Mouse (Mus musculus): ENCODE data around the gene Syt12. TPM values are rescaled to one million over a fixed set of nuclear protein-coding genes. Genes with fewer than 3 reads are reported as not detected.
A peak's percentile ranks its signal among the peaks of the same experiment; 100 is the strongest.
"Not testable (repeated sequence)": the region's sequence is repeated elsewhere in the genome, so short reads cannot be mapped to it uniquely, and the experiment has no call there.

Gene Syt12
- polyA plus RNA-seq, 1 experiment from 2014 or later: 1.8 TPM

DNA sequence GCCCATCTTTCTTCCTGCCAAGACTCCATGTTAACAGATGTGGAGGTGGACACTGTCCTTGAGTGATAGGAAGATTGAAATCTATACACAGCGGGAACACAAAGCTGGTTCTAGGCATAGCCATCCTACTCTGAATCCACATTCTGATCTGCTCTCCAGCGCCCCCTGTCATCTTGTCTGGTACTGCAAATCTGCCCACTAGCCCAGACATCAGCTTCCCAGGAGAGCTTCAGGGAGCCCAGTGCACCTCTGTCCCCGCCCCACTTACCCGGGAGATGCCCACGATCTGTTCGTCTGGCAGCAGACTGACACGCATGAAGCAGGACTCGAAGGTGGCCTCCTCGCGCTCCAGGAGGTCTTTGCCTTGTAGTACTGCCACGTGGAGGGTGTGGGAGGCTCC lies 21.0 kb downstream of the Syt12 start:
- DNase-seq (ENCODE audit: low spot score) (peak; percentile 75), ATAC-seq (ENCODE audit: insufficient read depth, low FRiP score, low TSS enrichment) (no peak)
- Histone ChIP-seq H3K36me3 (ENCODE audit: control insufficient read depth, insufficient read depth, low read length) (no peaks in the 10 kb centered on the region), H3K9me3 (ENCODE audit: control insufficient read depth, low read length) (no peaks in the 10 kb centered on the region), H3K27ac (ENCODE audit: low read depth, low read length) (no peak overlapping the region), H3K4me2 (ENCODE audit: low read depth) (no peak overlapping the region), H3K4me1 (ENCODE audit: control insufficient read depth, insufficient read depth, low read length) (no peaks in the 10 kb centered on the region), H3K27me3 (ENCODE audit: control insufficient read depth, insufficient read depth, low read length) (no peaks in the 10 kb centered on the region), H3K9ac (ENCODE audit: low read length) (no peak overlapping the region), H3K4me3 (ENCODE audit: low read depth, low read length) (no peak overlapping the region)
- 12% methylated on average over 11 of the region's 11 CpGs for WGBS

DNA sequence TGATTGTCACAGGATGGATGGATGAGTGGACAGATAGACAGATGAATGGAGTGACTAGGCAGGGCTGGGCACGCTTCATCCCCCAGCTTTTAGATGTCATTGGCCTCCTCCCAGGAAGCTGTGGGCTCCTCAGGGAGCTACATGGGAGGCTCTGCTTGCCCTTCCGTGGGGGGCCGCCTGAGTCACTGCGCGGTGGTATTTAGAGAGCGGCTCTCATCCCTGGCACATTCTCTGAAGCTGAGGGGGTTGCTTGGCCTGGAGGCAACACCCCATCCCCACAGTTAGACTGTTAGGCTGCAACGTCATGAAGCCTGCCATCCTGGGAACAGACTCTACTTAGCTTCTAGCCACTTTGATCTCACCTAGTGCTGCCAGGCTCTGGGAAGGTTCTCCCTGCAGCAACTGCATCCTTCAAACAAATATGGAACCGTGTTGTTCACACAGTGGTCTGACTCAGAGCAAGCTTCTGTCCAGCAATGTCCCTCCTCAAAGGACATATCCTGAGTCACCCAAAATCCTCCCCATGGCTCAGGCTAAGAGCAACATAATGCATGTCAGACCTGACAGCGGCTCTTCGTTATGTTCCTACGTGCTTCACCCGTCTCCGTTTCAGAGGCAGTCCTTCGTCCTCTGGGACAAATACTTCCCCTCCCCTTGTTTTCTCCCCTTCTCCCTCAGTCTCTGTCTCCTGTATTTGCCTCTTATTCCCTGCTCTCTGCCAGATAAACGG lies 22.0 kb downstream of the Syt12 start:
- H3K9me3 ChIP-seq (ENCODE audit: control insufficient read depth, low read length): no peaks in the 10 kb centered on the region
- no peaks in the 10 kb centered on the region for H3K4me1 ChIP-seq (ENCODE audit: control insufficient read depth, insufficient read depth, low read length)
- 85% methylated on average over 15 of the region's 15 CpGs for WGBS
- H3K4me2 ChIP-seq (ENCODE audit: low read depth): no peak overlapping the region
- DNase-seq (ENCODE audit: low spot score) (no peak), ATAC-seq (ENCODE audit: insufficient read depth, low FRiP score, low TSS enrichment) (no peak)
- H3K36me3 ChIP-seq (ENCODE audit: control insufficient read depth, insufficient read depth, low read length): no peaks in the 10 kb centered on the region
- H3K27ac ChIP-seq (ENCODE audit: low read depth, low read length): no peak overlapping the region
- H3K27me3 ChIP-seq (ENCODE audit: control insufficient read depth, insufficient read depth, low read length): no peaks in the 10 kb centered on the region
- H3K9ac ChIP-seq (ENCODE audit: low read length): no peak overlapping the region
- H3K4me3 ChIP-seq (ENCODE audit: low read depth, low read length): no peak overlapping the region

DNA sequence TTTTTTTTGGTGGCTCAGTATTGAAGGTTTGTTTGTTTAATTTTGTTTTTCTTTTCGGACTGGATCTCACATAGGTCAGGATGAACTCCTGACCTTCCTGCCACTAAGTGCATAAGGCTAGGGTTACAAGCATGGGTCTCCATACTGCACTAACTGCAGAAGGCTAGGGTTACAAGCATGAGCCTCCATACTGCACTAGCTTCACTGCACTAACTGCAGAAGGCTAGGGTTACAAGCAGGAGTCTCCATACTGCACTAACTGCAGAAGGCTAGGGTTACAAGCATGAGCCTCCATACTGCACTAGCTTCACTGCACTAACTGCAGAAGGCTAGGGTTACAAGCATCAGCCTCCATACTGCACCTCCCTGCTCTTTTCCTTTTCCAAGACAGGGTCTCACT lies 23.2 kb downstream of the Syt12 start:
- not testable (repeated sequence) for H3K4me2 ChIP-seq (ENCODE audit: low read depth); H3K4me3 ChIP-seq (ENCODE audit: low read depth, low read length); DNase-seq (ENCODE audit: low spot score); H3K9ac ChIP-seq (ENCODE audit: low read length); ATAC-seq (ENCODE audit: insufficient read depth, low FRiP score, low TSS enrichment); H3K27me3 ChIP-seq (ENCODE audit: control insufficient read depth, insufficient read depth, low read length); H3K9me3 ChIP-seq (ENCODE audit: control insufficient read depth, low read length); H3K4me1 ChIP-seq (ENCODE audit: control insufficient read depth, insufficient read depth, low read length); H3K27ac ChIP-seq (ENCODE audit: low read depth, low read length); H3K36me3 ChIP-seq (ENCODE audit: control insufficient read depth, insufficient read depth, low read length)
- 39% methylated on average over 1 of the region's 1 CpGs for WGBS

DNA sequence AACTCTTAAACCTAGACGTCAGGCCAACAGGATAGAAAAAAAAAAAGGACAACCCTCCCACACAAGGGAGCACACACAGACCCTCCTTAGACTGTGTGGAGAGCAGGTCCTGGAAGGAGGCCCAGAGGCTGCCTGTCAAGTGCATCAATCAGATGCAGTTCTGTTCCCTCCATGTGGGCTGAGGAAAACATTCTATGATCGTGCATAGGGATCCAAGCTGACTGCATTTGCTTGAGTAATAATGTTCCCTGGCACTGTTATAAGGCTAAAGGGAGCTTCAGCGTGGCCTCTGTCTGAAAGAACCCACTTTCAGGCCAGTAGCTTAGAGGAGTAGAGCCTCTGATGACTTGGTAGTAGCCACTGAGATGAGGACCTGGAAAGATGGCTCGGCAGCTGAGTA lies 24.7 kb downstream of the Syt12 start:
- no peak overlapping the region for H3K27ac ChIP-seq (ENCODE audit: low read depth, low read length)
- H3K27me3 ChIP-seq (ENCODE audit: control insufficient read depth, insufficient read depth, low read length): no peaks in the 10 kb centered on the region
- WGBS: 55% methylated on average over 4 of the region's 4 CpGs
- H3K4me3 ChIP-seq (ENCODE audit: low read depth, low read length): no peak overlapping the region
- ATAC-seq (ENCODE audit: insufficient read depth, low FRiP score, low TSS enrichment) (no peak), DNase-seq (ENCODE audit: low spot score) (no peak)
- no peak overlapping the region for H3K4me2 ChIP-seq (ENCODE audit: low read depth)
- H3K36me3 ChIP-seq (ENCODE audit: control insufficient read depth, insufficient read depth, low read length): no peaks in the 10 kb centered on the region
- H3K4me1 ChIP-seq (ENCODE audit: control insufficient read depth, insufficient read depth, low read length): no peaks in the 10 kb centered on the region
- no peaks in the 10 kb centered on the region for H3K9me3 ChIP-seq (ENCODE audit: control insufficient read depth, low read length)
- no peak overlapping the region for H3K9ac ChIP-seq (ENCODE audit: low read length)

DNA sequence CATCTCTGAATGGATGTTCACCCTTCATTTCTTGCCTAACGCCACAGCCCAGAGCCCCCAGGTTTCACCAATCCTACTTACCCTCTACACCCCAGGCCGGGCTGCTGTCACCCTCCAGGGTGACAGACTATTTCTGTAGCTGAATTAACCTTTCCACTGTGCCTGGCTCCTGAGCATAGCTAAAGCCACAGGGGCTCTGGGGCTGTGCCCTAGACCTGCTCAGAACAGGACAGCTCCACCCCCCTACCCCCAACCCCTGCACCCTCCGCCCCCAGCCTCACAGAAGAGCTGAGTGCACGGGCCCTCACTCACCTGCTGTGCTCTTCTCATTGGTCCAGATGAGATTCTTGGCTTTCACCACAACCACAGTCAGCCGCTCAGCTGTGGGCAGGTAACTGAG lies 25.3 kb downstream of the Syt12 start:
- DNase-seq (ENCODE audit: low spot score) (no peak), ATAC-seq (ENCODE audit: insufficient read depth, low FRiP score, low TSS enrichment) (no peak)
- Histone ChIP-seq H3K27me3 (ENCODE audit: control insufficient read depth, insufficient read depth, low read length) (no peaks in the 10 kb centered on the region), H3K9ac (ENCODE audit: low read length) (no peak overlapping the region), H3K36me3 (ENCODE audit: control insufficient read depth, insufficient read depth, low read length) (no peaks in the 10 kb centered on the region), H3K27ac (ENCODE audit: low read depth, low read length) (no peak overlapping the region), H3K4me1 (ENCODE audit: control insufficient read depth, insufficient read depth, low read length) (no peaks in the 10 kb centered on the region), H3K4me2 (ENCODE audit: low read depth) (no peak overlapping the region), H3K4me3 (ENCODE audit: low read depth, low read length) (no peak overlapping the region), H3K9me3 (ENCODE audit: control insufficient read depth, low read length) (no peaks in the 10 kb centered on the region)
- 17% methylated on average over 5 of the region's 5 CpGs for WGBS

DNA sequence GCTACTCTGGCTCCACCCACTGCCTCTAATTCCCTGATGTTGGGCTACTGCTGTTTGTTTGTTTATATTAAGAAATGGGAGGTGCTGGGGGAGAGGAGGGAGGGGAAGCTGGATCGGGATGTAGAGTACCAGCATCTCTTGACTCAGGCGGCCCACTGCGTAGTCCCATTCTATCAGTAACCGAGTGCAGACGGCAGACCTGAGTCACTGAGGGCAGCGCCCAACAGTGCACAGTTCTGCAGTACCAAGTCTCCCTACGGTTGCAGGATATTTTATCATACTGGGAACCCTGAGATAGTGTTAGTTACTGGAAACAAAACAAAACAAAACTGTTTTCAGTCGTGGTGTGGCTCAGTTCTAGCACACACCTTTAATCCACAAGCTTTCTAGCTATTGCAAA lies 26.1 kb downstream of the Syt12 start:
- no peak for ATAC-seq (ENCODE audit: insufficient read depth, low FRiP score, low TSS enrichment)
- Histone ChIP-seq H3K4me3 (ENCODE audit: low read depth, low read length) (no peak overlapping the region), H3K9me3 (ENCODE audit: control insufficient read depth, low read length) (no peaks in the 10 kb centered on the region)

DNA sequence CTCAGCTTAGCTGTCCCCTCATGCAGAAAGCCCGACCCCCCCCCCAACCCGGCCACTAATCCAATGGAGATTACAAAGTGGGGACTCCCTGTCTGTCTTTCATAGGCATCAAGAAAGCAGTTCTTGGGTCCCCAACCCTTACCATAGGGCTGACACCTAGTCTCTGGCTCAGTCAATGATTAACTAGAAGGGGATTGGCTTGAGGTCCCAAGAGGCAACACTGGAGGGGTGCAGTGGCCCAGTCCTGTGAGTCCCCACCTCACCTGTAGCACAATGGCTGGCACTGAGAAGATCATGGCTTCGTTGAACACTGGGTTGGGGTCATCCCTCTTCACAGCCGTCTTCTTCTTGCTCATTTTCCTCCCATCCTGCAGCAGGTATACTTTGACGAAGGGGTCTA lies 26.6 kb downstream of the Syt12 start:
- no peak overlapping the region for H3K27ac ChIP-seq (ENCODE audit: low read depth, low read length)
- ATAC-seq (ENCODE audit: insufficient read depth, low FRiP score, low TSS enrichment): no peak
- no peak overlapping the region for H3K4me2 ChIP-seq (ENCODE audit: low read depth)
- H3K9me3 ChIP-seq (ENCODE audit: control insufficient read depth, low read length): no peaks in the 10 kb centered on the region
- no peaks in the 10 kb centered on the region for H3K36me3 ChIP-seq (ENCODE audit: control insufficient read depth, insufficient read depth, low read length)
- 68% methylated on average over 5 of the region's 5 CpGs for WGBS
- no peaks in the 10 kb centered on the region for H3K27me3 ChIP-seq (ENCODE audit: control insufficient read depth, insufficient read depth, low read length)
- no peak overlapping the region for H3K4me3 ChIP-seq (ENCODE audit: low read depth, low read length)
- no peak overlapping the region for H3K9ac ChIP-seq (ENCODE audit: low read length)
- DNase-seq (ENCODE audit: low spot score): no peak
- H3K4me1 ChIP-seq (ENCODE audit: control insufficient read depth, insufficient read depth, low read length): no peaks in the 10 kb centered on the region

More for the DNA sequence above, 26.1 kb downstream of the Syt12 start:
- Histone ChIP-seq H3K9ac (ENCODE audit: low read length) (no peak overlapping the region), H3K27me3 (ENCODE audit: control insufficient read depth, insufficient read depth, low read length) (no peaks in the 10 kb centered on the region), H3K4me1 (ENCODE audit: control insufficient read depth, insufficient read depth, low read length) (no peaks in the 10 kb centered on the region), H3K27ac (ENCODE audit: low read depth, low read length) (no peak overlapping the region), H3K4me2 (ENCODE audit: low read depth) (no peak overlapping the region), H3K36me3 (ENCODE audit: control insufficient read depth, insufficient read depth, low read length) (no peaks in the 10 kb centered on the region)
- no peak for DNase-seq (ENCODE audit: low spot score)
- WGBS: 73% methylated on average over 8 of the region's 8 CpGs

DNA sequence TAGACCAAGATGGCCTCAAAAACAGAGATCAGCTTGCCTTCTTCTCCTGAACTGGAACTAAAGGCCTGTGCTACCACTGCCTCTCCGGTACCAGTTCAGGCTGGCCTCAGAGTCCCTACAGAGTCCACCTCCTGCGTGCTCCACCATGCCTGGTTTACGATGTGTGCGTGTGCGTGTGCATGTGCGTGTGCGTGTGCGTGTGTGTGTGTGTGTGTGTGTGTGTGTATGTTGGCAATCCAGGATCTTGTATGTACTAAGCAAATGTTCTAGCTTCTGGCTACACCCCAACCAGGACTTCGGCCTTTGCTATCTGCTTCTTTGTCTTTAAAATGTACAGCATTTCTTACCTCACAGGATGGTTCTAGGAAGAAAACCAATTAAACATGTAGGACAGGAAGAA lies 28.0 kb downstream of the Syt12 start:
- DNase-seq (ENCODE audit: low spot score) (no peak), ATAC-seq (ENCODE audit: insufficient read depth, low FRiP score, low TSS enrichment) (no peak)
- no peak overlapping the region for H3K27ac ChIP-seq (ENCODE audit: low read depth, low read length)
- H3K27me3 ChIP-seq (ENCODE audit: control insufficient read depth, insufficient read depth, low read length): no peaks in the 10 kb centered on the region
- WGBS: 95% methylated on average over 9 of the region's 9 CpGs
- H3K9me3 ChIP-seq (ENCODE audit: control insufficient read depth, low read length): no peaks in the 10 kb centered on the region
- no peak overlapping the region for H3K9ac ChIP-seq (ENCODE audit: low read length)
- no peak overlapping the region for H3K4me3 ChIP-seq (ENCODE audit: low read depth, low read length)
- H3K4me1 ChIP-seq (ENCODE audit: control insufficient read depth, insufficient read depth, low read length): no peaks in the 10 kb centered on the region
- no peaks in the 10 kb centered on the region for H3K36me3 ChIP-seq (ENCODE audit: control insufficient read depth, insufficient read depth, low read length)
- H3K4me2 ChIP-seq (ENCODE audit: low read depth): no peak overlapping the region

DNA sequence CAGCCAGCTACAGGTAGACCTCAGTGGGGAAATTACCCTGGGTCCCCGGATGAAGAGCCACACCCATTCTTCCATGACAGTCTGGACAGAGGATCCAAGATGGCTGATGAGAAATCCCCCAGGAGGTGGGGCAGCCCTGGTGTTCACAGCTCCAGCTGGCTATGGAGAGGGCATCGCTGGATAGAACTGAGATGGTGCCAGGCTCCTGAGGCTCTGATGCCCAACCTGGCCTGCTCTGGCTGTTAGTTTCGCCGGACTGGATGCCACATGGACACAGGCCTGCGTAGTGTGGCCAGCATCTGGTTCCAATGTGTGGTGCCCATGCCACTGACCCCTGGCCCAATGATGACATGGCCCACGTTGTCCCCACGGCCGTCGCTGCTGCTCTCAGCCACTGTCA lies 29.8 kb downstream of the Syt12 start:
- H3K4me2 ChIP-seq (ENCODE audit: low read depth): no peak overlapping the region
- 81% methylated on average over 9 of the region's 9 CpGs for WGBS

More for the DNA sequence above, 29.8 kb downstream of the Syt12 start:
- DNase-seq (ENCODE audit: low spot score) (no peak), ATAC-seq (ENCODE audit: insufficient read depth, low FRiP score, low TSS enrichment) (no peak)
- Histone ChIP-seq H3K27ac (ENCODE audit: low read depth, low read length) (no peak overlapping the region), H3K27me3 (ENCODE audit: control insufficient read depth, insufficient read depth, low read length) (no peaks in the 10 kb centered on the region), H3K4me1 (ENCODE audit: control insufficient read depth, insufficient read depth, low read length) (no peaks in the 10 kb centered on the region), H3K4me3 (ENCODE audit: low read depth, low read length) (no peak overlapping the region), H3K9me3 (ENCODE audit: control insufficient read depth, low read length) (no peaks in the 10 kb centered on the region), H3K36me3 (ENCODE audit: control insufficient read depth, insufficient read depth, low read length) (no peaks in the 10 kb centered on the region), H3K9ac (ENCODE audit: low read length) (no peak overlapping the region)

All from neural tube, embryonic 11.5 days (tissue).